Mouse (Mus musculus) thymus, adult 2 months (tissue): ENCODE results near the gene Ripor3. TPM values are rescaled to one million over a fixed set of nuclear protein-coding genes. Genes with fewer than 3 reads are reported as not detected.

ENCODE experiments used
- DNase-seq: peaks from one replicate; pipeline ENCODE4 v3.0.0; 2021
- H3K27ac ChIP-seq: fragments of 200-500 bp; 2 replicates; pipeline ENCODE4 v1.5.1; 2012; ENCODE audit warnings: low read length, control low read depth; ENCODE audit not compliant: control insufficient read depth, insufficient read depth
- H3K27me3 ChIP-seq: fragments of 200-500 bp; 2 replicates; pipeline ENCODE4 v1.6.1; 2012; ENCODE audit warnings: mild to moderate bottlenecking, low read length, moderate library complexity, mixed read lengths; ENCODE audit not compliant: control insufficient read depth, insufficient read depth
- H3K36me3 ChIP-seq: fragments of 200-500 bp; 2 replicates; pipeline ENCODE4 v1.6.1; 2012; ENCODE audit warnings: mild to moderate bottlenecking, low read length, moderate library complexity; ENCODE audit not compliant: control insufficient read depth, insufficient read depth
- H3K4me1 ChIP-seq: fragments of 200-500 bp; replicated peaks from 2 replicates; pipeline ENCODE4 v1.6.1; 2012; ENCODE audit warnings: low read length; ENCODE audit not compliant: control insufficient read depth, insufficient read depth
- H3K4me3 ChIP-seq: fragments of 200-500 bp; 2 replicates; pipeline ENCODE4 v1.5.1; 2012; ENCODE audit warnings: mild to moderate bottlenecking, low read length, control low read depth, moderate library complexity; ENCODE audit not compliant: control insufficient read depth, insufficient read depth
- CTCF ChIP-seq: fragments of 200-500 bp; IDR thresholded peaks from 2 replicates; pipeline ENCODE4 v1.5.1; 2012; ENCODE audit warnings: mild to moderate bottlenecking, control low read depth, low read length, moderate library complexity, borderline replicate concordance; ENCODE audit not compliant: control insufficient read depth, poor library complexity, insufficient read depth; ENCODE audit errors: extremely low read depth
- POLR2A ChIP-seq: fragments of 200-500 bp; IDR thresholded peaks from 2 replicates; pipeline ENCODE4 v1.6.1; 2012; ENCODE audit warnings: mild to moderate bottlenecking, low read length, control low read depth, moderate library complexity; ENCODE audit not compliant: control insufficient read depth, poor library complexity, insufficient read depth; ENCODE audit errors: extremely low read depth
- WGBS: fragments of 180-500 bp; shearing (Covaris S2); methylation state at CpG from one replicate; pipeline ENCODE4 v1.1.7; 2018; 5-methylcytosine and 5-hydroxymethylcytosine counted together
- polyA plus RNA-seq: library from polyadenylated mRNA; depleted of rRNA; stranded (reverse); fragments of >200 nt; gene quantifications from 2 replicates; pipeline ENCODE4 v1.2.3, GENCODE M21; 2012

Gene Ripor3
- polyA plus RNA-seq, 1 experiment = 1.5 TPM

GRCm38 (mm10) chr2:167947251-167947650, 63.2 kb downstream of the Ripor3 start:
- Histone ChIP-seq H3K27ac (no peak overlapping the region), H3K36me3 (no peaks in the 10 kb centered on the region), H3K27me3 (no peaks in the 10 kb centered on the region), H3K4me3 (no peak overlapping the region), H3K4me1 (peaks cover 66% of the 10 kb centered on the region)
- DNase-seq = no peak
- no peak for TF ChIP-seq CTCF
- no peak for TF ChIP-seq POLR2A
- WGBS = 81% methylated on average over 3 of the region's 3 CpGs

GRCm38 (mm10) chr2:167945451-167945850, 65.0 kb downstream of the Ripor3 start:
- WGBS = 78% methylated on average over 5 of the region's 5 CpGs
- no peak for TF ChIP-seq CTCF
- TF ChIP-seq POLR2A = no peak

GRCm38 (mm10) chr2:167944193-167944592, 66.2 kb downstream of the Ripor3 start:
- Histone ChIP-seq H3K4me1 (peaks cover 80% of the 10 kb centered on the region), H3K27me3 (no peaks in the 10 kb centered on the region), H3K27ac (no peak overlapping the region), H3K36me3 (no peaks in the 10 kb centered on the region), H3K4me3 (no peak overlapping the region)
- no peak for DNase-seq
- TF ChIP-seq CTCF (no peak), POLR2A (no peak)
- 93% methylated on average over 3 of the region's 3 CpGs for WGBS

More at GRCm38 (mm10) chr2:167945451-167945850, 65.0 kb downstream of the Ripor3 start:
- H3K27me3 ChIP-seq = no peaks in the 10 kb centered on the region
- H3K4me3 ChIP-seq = no peak overlapping the region
- DNase-seq = no peak
- no peak overlapping the region for H3K27ac ChIP-seq
- H3K36me3 ChIP-seq = no peaks in the 10 kb centered on the region
- peaks cover 81% of the 10 kb centered on the region for H3K4me1 ChIP-seq

- Histone ChIP-seq H3K4me3 (peak overlapping the region; percentile 35), H3K36me3 (no peaks in the 10 kb centered on the region), H3K4me1 (peaks cover 76% of the 10 kb centered on the region), H3K27ac (peak overlapping the region; percentile 92), H3K27me3 (no peaks in the 10 kb centered on the region)
- TF ChIP-seq CTCF (no peak), POLR2A (no peak)
- DNase-seq = peak; percentile 75
- 8% methylated on average over 12 of the region's 12 CpGs for WGBS
These were observed 67.3 kb downstream of the Ripor3 start for GRCm38 (mm10) chr2:167942926-167943633.

GRCm38 (mm10) chr2:167942199-167942925, 68.1 kb downstream of the Ripor3 start:
- DNase-seq = peak; percentile 29
- TF ChIP-seq POLR2A = no peak
- TF ChIP-seq CTCF = no peak
- 7% methylated on average over 8 of the region's 8 CpGs for WGBS
- peak overlapping the region; percentile 92 for H3K27ac ChIP-seq
- H3K4me3 ChIP-seq = no peak overlapping the region
- no peaks in the 10 kb centered on the region for H3K36me3 ChIP-seq
- no peaks in the 10 kb centered on the region for H3K27me3 ChIP-seq
- H3K4me1 ChIP-seq = peaks cover 69% of the 10 kb centered on the region

- H3K27ac ChIP-seq = peak overlapping the region; percentile 92
- H3K27me3 ChIP-seq = no peaks in the 10 kb centered on the region
- DNase-seq = peak; percentile 64
- H3K4me3 ChIP-seq = no peak overlapping the region
- H3K36me3 ChIP-seq = no peaks in the 10 kb centered on the region
- peaks cover 69% of the 10 kb centered on the region for H3K4me1 ChIP-seq
- WGBS = 19% methylated on average over 6 of the region's 6 CpGs
- no peak for TF ChIP-seq CTCF
- no peak for TF ChIP-seq POLR2A
These were observed 68.7 kb downstream of the Ripor3 start for GRCm38 (mm10) chr2:167941745-167942176.

- Histone ChIP-seq H3K27me3 (no peaks in the 10 kb centered on the region), H3K4me3 (no peak overlapping the region), H3K36me3 (no peaks in the 10 kb centered on the region), H3K4me1 (peaks cover 69% of the 10 kb centered on the region), H3K27ac (peak overlapping the region; percentile 92)
- 85% methylated on average over 4 of the region's 4 CpGs for WGBS
- no peak for TF ChIP-seq CTCF
- TF ChIP-seq POLR2A = no peak
- DNase-seq = no peak
These were observed 69.1 kb downstream of the Ripor3 start for GRCm38 (mm10) chr2:167941320-167941719.
